Mouse (Mus musculus): ENCODE data around the gene Nid2. TPM values are rescaled to one million over a fixed set of nuclear protein-coding genes. Genes with fewer than 3 reads are reported as not detected.

Nid2 gene
- 0.94 and 2.1 TPM in 2 replicates for polyA plus RNA-seq (2021; fragmentation: Nextera tagmentation)
- long read RNA-seq, experiment 1 = 0 reads
- long read RNA-seq, experiment 2, full-length matches to known transcripts = 3 of 5 reads
- long read RNA-seq, experiment 2, partial matches to known transcripts = 1 of 5 reads
- long read RNA-seq, experiment 2, other reads (novel, unspliced or antisense) = 1 of 5 reads

GRCm38 (mm10) chr14:19751025-19751771 lies at the start of gene Nid2:
Gene Nid2, plus strand, starts transcription at chr14:19751265.

DNA sequence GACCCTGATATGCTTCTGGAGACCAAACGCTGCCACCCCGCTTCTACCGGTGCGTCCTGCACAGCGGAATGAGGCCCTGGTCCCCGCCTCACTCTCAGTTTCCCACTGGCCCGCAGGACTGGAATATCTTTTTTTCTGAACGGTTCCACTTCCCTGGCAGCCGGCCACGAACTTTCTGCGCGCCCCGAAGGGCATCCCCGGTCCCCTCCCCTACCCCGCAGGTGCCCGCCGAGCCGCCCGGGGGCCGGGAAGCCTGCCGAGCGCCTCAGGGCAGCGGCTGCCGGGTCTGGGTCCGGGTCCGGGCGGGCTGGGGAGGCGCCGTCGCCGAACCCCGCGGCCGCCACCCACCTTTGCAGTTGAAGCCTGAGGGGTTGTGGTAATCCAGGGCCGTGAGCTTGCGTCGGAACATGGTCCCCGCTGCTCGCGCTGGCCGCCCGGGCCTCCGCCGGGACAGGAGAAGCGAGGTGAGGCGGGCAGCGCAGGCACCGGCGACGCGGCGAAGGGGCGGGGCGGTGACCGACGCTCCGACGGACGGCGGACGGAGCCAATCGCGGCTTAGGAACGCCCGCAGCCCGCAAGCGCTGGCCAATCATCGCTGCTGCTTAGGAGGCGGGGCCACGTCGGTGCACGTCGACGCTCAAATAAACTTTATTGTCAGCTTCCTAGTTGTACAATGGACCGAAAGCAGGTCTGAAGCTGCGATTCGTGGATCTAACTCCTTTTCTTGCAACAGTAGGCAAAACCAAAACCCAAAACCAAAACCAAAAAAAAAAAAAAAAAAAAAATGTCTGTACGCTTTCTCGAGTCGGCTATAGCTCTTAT lies 72.5 kb downstream of the Nid2 start, which contains the start of gene Rtraf:
Rtraf (minus strand) TSS at position 504 of the 822 bp plus-strand sequence.

Other genes with a start within 250 kb of the Nid2 start
- 0.13 and 0.54 TPM in 2 replicates for gene Gm2244, start 201.3 kb upstream of the Nid2 start, polyA plus RNA-seq (2021; fragmentation: Nextera tagmentation)
- 3.3 and 5.4 TPM in 2 replicates for gene Gm2237, start 166.1 kb upstream of the Nid2 start, polyA plus RNA-seq (2021; fragmentation: Nextera tagmentation)
- not detected in 2 replicates for gene Gm5458, start 148.7 kb upstream of the Nid2 start, polyA plus RNA-seq (2021; fragmentation: Nextera tagmentation)
- gene Rtraf, start 72.6 kb downstream of the Nid2 start, polyA plus RNA-seq (2021; fragmentation: Nextera tagmentation) = 193 and 206 TPM in 2 replicates
- gene Gng2, start 226.4 kb downstream of the Nid2 start, polyA plus RNA-seq (2021; fragmentation: Nextera tagmentation) = 83.3 and 102 TPM in 2 replicates